Mouse (Mus musculus) MEL (cell line): Measurements from ENCODE around the gene Rpa2. TPM values are rescaled to one million over a fixed set of nuclear protein-coding genes. Genes with fewer than 3 reads are reported as not detected.

Experiments used
- DNase-seq: peaks from one replicate; pipeline ENCODE4 v3.0.0; 2011; ENCODE audit warnings: low read depth, low spot score
- H3K27ac ChIP-seq: 2 replicates; pipeline ENCODE4 v1.5.1; 2012; ENCODE audit warnings: low read depth, mild to moderate bottlenecking, control low read depth, low read length, moderate library complexity; ENCODE audit not compliant: control insufficient read depth
- H3K27me3 ChIP-seq, 2 experiments: fragments of 150-350 bp in 1 of 2; sonication (generic) in 1 of 2; 2 replicates each; pipeline ENCODE4 v1.6.1; 2012; ENCODE audit warnings: low read length in 2 of 2, mild to moderate bottlenecking in 2 of 2, improper control_type of control experiment in 1 of 2, moderate library complexity in 1 of 2; ENCODE audit not compliant: insufficient read depth in 2 of 2, control insufficient read depth in 1 of 2
- H3K36me3 ChIP-seq, 2 experiments: 2 replicates each; pipeline ENCODE4 v1.6.1; 2012 to 2014; ENCODE audit warnings: low read length in 2 of 2, improper control_type of control experiment in 1 of 2, inconsistent platforms in 1 of 2, mild to moderate bottlenecking in 1 of 2; ENCODE audit not compliant: insufficient read depth in 2 of 2, control insufficient read depth in 1 of 2
- H3K4me1 ChIP-seq, 2 experiments: fragments of 150-350 bp in 1 of 2; sonication (generic) in 1 of 2; 2 replicates each; pipeline ENCODE4 v1.6.1; 2012; ENCODE audit warnings: low read length in 2 of 2, improper control_type of control experiment in 1 of 2, mild to moderate bottlenecking in 1 of 2; ENCODE audit not compliant: insufficient read depth in 2 of 2, control insufficient read depth in 1 of 2
- H3K4me3 ChIP-seq, 2 experiments: fragments of 150-350 bp in 1 of 2; sonication (generic) in 1 of 2; 2 replicates each; pipeline ENCODE4 v1.5.1; 2012; ENCODE audit warnings: low read depth in 2 of 2, low read length in 2 of 2, mild to moderate bottlenecking in 2 of 2, moderate library complexity in 2 of 2, control low read depth in 1 of 2, improper control_type of control experiment in 1 of 2; ENCODE audit not compliant: control insufficient read depth in 1 of 2, insufficient read depth in 1 of 2
- H3K79me2 ChIP-seq: 2 replicates; pipeline ENCODE4 v1.6.1; 2012; ENCODE audit warnings: mild to moderate bottlenecking, low read length, moderate library complexity; ENCODE audit not compliant: control insufficient read depth, poor library complexity, insufficient read depth
- H3K9ac ChIP-seq: 2 replicates; pipeline ENCODE4 v1.6.1; 2012; ENCODE audit warnings: low read depth, mild to moderate bottlenecking, control low read depth, low read length, moderate library complexity; ENCODE audit not compliant: control insufficient read depth, poor library complexity, severe bottlenecking
- H3K9me3 ChIP-seq: fragments of 150-350 bp; sonication (generic); replicated peaks from 2 replicates; pipeline ENCODE4 v1.6.1; 2012; ENCODE audit warnings: mild to moderate bottlenecking, low read length, improper control_type of control experiment, moderate library complexity; ENCODE audit not compliant: insufficient read depth
- E2F4 ChIP-seq: IDR thresholded peaks from 2 replicates; pipeline ENCODE4 v1.6.1; 2011; ENCODE audit warnings: low read depth, low read length, improper control_type of control experiment, borderline replicate concordance
- ELF1 ChIP-seq: IDR thresholded peaks from 2 replicates; pipeline ENCODE4 v1.6.1; 2014; ENCODE audit warnings: low read depth, mild to moderate bottlenecking, inconsistent platforms, low read length, improper control_type of control experiment, moderate library complexity
- ETS1 ChIP-seq: IDR thresholded peaks from 2 replicates; pipeline ENCODE4 v1.6.1; 2012; ENCODE audit warnings: low read depth, mild to moderate bottlenecking, inconsistent platforms, low read length, improper control_type of control experiment, moderate library complexity
- GATA1 ChIP-seq: IDR thresholded peaks from 2 replicates; pipeline ENCODE4 v1.6.1; 2011; ENCODE audit warnings: low read depth, low read length, improper control_type of control experiment
- JUND ChIP-seq: IDR thresholded peaks from 2 replicates; pipeline ENCODE4 v1.6.1; 2011; ENCODE audit warnings: low read depth, mild to moderate bottlenecking, improper control_type of control experiment, low read length
- KAT2A ChIP-seq: conservative IDR thresholded peaks from 2 replicates; pipeline ENCODE4 v1.6.1; 2012; ENCODE audit warnings: low read depth, low read length, improper control_type of control experiment, inconsistent platforms
- MAFK ChIP-seq: IDR thresholded peaks from 2 replicates; pipeline ENCODE4 v1.6.1; 2011; ENCODE audit warnings: low read depth, mild to moderate bottlenecking, low read length, improper control_type of control experiment, borderline replicate concordance
- MAX ChIP-seq: IDR thresholded peaks from 2 replicates; pipeline ENCODE4 v1.6.1; 2011; ENCODE audit warnings: low read length, improper control_type of control experiment
- MEF2A ChIP-seq: IDR thresholded peaks from 2 replicates; pipeline ENCODE4 v1.6.1; 2014; ENCODE audit warnings: low read depth, mild to moderate bottlenecking, inconsistent platforms, low read length, improper control_type of control experiment; ENCODE audit not compliant: poor library complexity, insufficient replicate concordance, severe bottlenecking; ENCODE audit errors: extremely low read depth
- MXI1 ChIP-seq: IDR thresholded peaks from 2 replicates; pipeline ENCODE4 v1.6.1; 2011; ENCODE audit warnings: mild to moderate bottlenecking, low read depth, low read length, improper control_type of control experiment
- NELFE ChIP-seq: IDR thresholded peaks from 2 replicates; pipeline ENCODE4 v1.6.1; 2011; ENCODE audit warnings: low read depth, low read length, improper control_type of control experiment
- NRF1 ChIP-seq: IDR thresholded peaks from 2 replicates; pipeline ENCODE4 v1.6.1; 2014; ENCODE audit warnings: low read depth, mild to moderate bottlenecking, inconsistent platforms, low read length, improper control_type of control experiment, moderate library complexity; ENCODE audit not compliant: poor library complexity, insufficient read depth, severe bottlenecking
- POLR2AphosphoS5 ChIP-seq: IDR thresholded peaks from 2 replicates; pipeline ENCODE4 v1.6.1; 2012; ENCODE audit warnings: low read depth, borderline replicate concordance, mild to moderate bottlenecking, inconsistent platforms, low read length, moderate library complexity, mixed read lengths
- RAD21 ChIP-seq: IDR thresholded peaks from 2 replicates; pipeline ENCODE4 v1.6.1; 2011; ENCODE audit warnings: mild to moderate bottlenecking, low read depth, low read length, improper control_type of control experiment
- SIN3A ChIP-seq: IDR thresholded peaks from 2 replicates; pipeline ENCODE4 v1.6.1; 2012; ENCODE audit warnings: low read length, improper control_type of control experiment, inconsistent platforms
- SMC3 ChIP-seq: IDR thresholded peaks from 2 replicates; pipeline ENCODE4 v1.6.1; 2011; ENCODE audit warnings: low read depth, low read length, improper control_type of control experiment
- TAL1 ChIP-seq: IDR thresholded peaks from 2 replicates; pipeline ENCODE4 v1.6.1; 2012; ENCODE audit warnings: mild to moderate bottlenecking, inconsistent platforms, low read length, moderate library complexity, mixed read lengths
- TBP ChIP-seq: IDR thresholded peaks from 2 replicates; pipeline ENCODE4 v1.8.0; 2011; ENCODE audit warnings: low read depth, low read length, improper control_type of control experiment
- UBTF ChIP-seq: IDR thresholded peaks from 2 replicates; pipeline ENCODE4 v1.6.1; 2012; ENCODE audit warnings: low read depth, mild to moderate bottlenecking, inconsistent platforms, low read length, improper control_type of control experiment, moderate library complexity, borderline replicate concordance; ENCODE audit not compliant: insufficient read depth
- USF1 ChIP-seq: IDR thresholded peaks from 2 replicates; pipeline ENCODE4 v1.6.1; 2014; ENCODE audit warnings: low read depth, mild to moderate bottlenecking, inconsistent platforms, low read length, improper control_type of control experiment, moderate library complexity
- ZKSCAN1 ChIP-seq: IDR thresholded peaks from 2 replicates; pipeline ENCODE4 v1.6.1; 2012; ENCODE audit warnings: low read depth, mild to moderate bottlenecking, inconsistent platforms, low read length, improper control_type of control experiment, moderate library complexity
- ZNF384 ChIP-seq: IDR thresholded peaks from 2 replicates; pipeline ENCODE4 v1.6.1; 2012; ENCODE audit warnings: low read depth, mild to moderate bottlenecking, inconsistent platforms, low read length, improper control_type of control experiment
- polyA plus RNA-seq, 2 experiments: library from polyadenylated mRNA; stranded (reverse) in 1 of 2; unstranded in 1 of 2; fragments of >175 nt in 1 of 2; fragments of >200 nt in 1 of 2; gene quantifications; 2 replicates each; pipeline versions ENCODE4 v1.2.1 to v1.2.4; 2012; ENCODE audit warnings: low replicate concordance in 2 of 2, low read depth in 1 of 2; ENCODE audit not compliant: insufficient read length in 2 of 2, insufficient read depth in 1 of 2, missing spikeins in 1 of 2
- total RNA-seq: library from RNA; depleted of rRNA; stranded (reverse); fragments of 300-350 nt; gene quantifications from 2 replicates; pipeline ENCODE4 v1.2.3, GENCODE M21; 2012

Rpa2 gene
- total and polyA plus RNA-seq, 3 experiments = 103 to 119 TPM; not detected in 1

DNA sequence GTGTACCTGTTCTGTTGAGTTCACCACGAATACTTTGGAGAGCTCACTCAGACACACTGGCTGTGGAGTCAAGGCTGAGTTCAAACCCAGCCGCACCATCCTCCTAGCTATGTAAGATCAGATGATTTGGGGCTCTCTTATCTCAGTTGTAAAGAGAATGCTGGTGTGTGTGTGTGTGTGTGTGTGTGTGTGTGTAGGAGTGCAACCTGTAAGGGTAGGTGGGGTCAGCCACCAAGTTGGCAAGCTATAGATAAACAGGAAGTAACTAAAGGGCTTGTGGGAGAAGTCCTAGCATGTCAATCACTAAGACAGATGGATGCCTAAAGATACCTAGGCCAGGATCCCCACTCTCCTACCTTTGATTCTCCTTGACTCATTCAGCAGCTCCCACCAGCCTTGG lies 15.6 kb downstream of the Rpa2 start (continued):
- TF ChIP-seq MAX (no peak), ZKSCAN1 (no peak), E2F4 (no peak), ETS1 (peak; percentile 86), ZNF384 (no peak), USF1 (peak; percentile 15; the same call in 1 of the 2 replicates), UBTF (no peak), NELFE (no peak), MXI1 (0 out of 2 replicates have a peak, but pooled peaks have one; percentile 17), KAT2A (no peak), RAD21 (no peak), MAFK (no peak), NRF1 (no peak), JUND (no peak), TBP (no peak), GATA1 (peak; percentile 72), SIN3A (peak; percentile 63; the same call in 1 of the 2 replicates), MEF2A (no peak), SMC3 (no peak; the same call in 1 of the 2 replicates), POLR2AphosphoS5 (no peak), TAL1 (no peak)

GRCm38 (mm10) chr4:132785228-132785627 lies 17.1 kb downstream of the Rpa2 start:
- H3K9ac ChIP-seq = no peak overlapping the region
- TF ChIP-seq ELF1 = no peak
- TF ChIP-seq, all 39 proteins: peak for 0
- DNase-seq = no peak
- Histone ChIP-seq H3K4me1 (peaks cover 7 to 14% of the 10 kb centered on the region in 2 experiments), H3K36me3 (peaks cover 0 to 10% of the 10 kb centered on the region in 2 experiments; a peak in 2 of 4 replicates), H3K27me3 (no peaks in the 10 kb centered on the region), H3K27ac (no peak overlapping the region), H3K4me3 (no peak overlapping the region), H3K9me3 (no peaks in the 10 kb centered on the region), H3K79me2 (no peaks in the 10 kb centered on the region)
